In genomic region chr1:89122376-89122775, GRCm38 (mm10) we compare ENCODE assay signal across 21 mouse cellular contexts. TPM values are rescaled to one million over a fixed set of nuclear protein-coding genes. Genes with fewer than 3 reads are reported as not detected.
DNase-seq lines count a peak whose midpoint lies in the region; ATAC-seq lines count a peak whose summit lies in the region.
"Had no signal": no experiment of that assay in that cellular context is flagged by ENCODE, and none has a peak within 500 bp of the region (broad histone marks: within the 10 kb centered on the region; RNA-seq: fewer than 3 reads in every experiment).

No protein-coding gene starts in this region.

- H3K4me1 ChIP-seq in heart, embryonic 10.5 days, result peaks cover 69% of the 10 kb centered on the region
- H3K4me1 ChIP-seq in lung, embryonic 16.5 days (replicated peaks; ENCODE audit: control insufficient read depth, insufficient read depth, low read length), result peaks cover 54% of the 10 kb centered on the region
- H3K4me1 ChIP-seq in hindbrain, embryonic 12.5 days, result peaks cover 29% of the 10 kb centered on the region

- no peak overlapping the region for H3K4me2 ChIP-seq in lung, embryonic 16.5 days (ENCODE audit: low read depth, low read length)
- no peak overlapping the region for H3K4me2 ChIP-seq in hindbrain, embryonic 12.5 days (replicated peaks)
- H3K4me2 ChIP-seq: forebrain, embryonic 13.5 days; lung, embryonic 14.5 days; midbrain, embryonic 15.5 days; neural tube, embryonic 15.5 days had no signal

- no peaks in the 10 kb centered on the region for H3K27me3 ChIP-seq in heart, embryonic 10.5 days (ENCODE audit: insufficient read depth, poor library complexity, severe bottlenecking)
- no peaks in the 10 kb centered on the region for H3K27me3 ChIP-seq in lung, embryonic 16.5 days (ENCODE audit: control insufficient read depth, insufficient read depth, low read depth, low read length)
- H3K27me3 ChIP-seq in hindbrain, embryonic 12.5 days, result no peaks in the 10 kb centered on the region
- H3K27me3 ChIP-seq: forebrain, embryonic 13.5 days; midbrain, embryonic 15.5 days; neural tube, embryonic 15.5 days had no signal

- WGBS in heart, embryonic 10.5 days, result 36% methylated on average over 5 of the region's 5 CpGs
- WGBS in lung, embryonic 16.5 days, result 44% methylated on average over 5 of the region's 5 CpGs
- WGBS in hindbrain, embryonic 12.5 days, result 80% methylated on average over 5 of the region's 5 CpGs

- H3K9me3 ChIP-seq in heart, embryonic 10.5 days, result no peaks in the 10 kb centered on the region; the same call in 1 of the 2 replicates
- 0 out of 2 replicates have a peak, but pooled peaks cover 2% of the 10 kb centered on the region for H3K9me3 ChIP-seq in lung, embryonic 16.5 days (ENCODE audit: control insufficient read depth, low read length)
- H3K9me3 ChIP-seq in hindbrain, embryonic 12.5 days (replicated peaks), result no peaks in the 10 kb centered on the region
- H3K9me3 ChIP-seq: midbrain, embryonic 15.5 days; neural tube, embryonic 15.5 days had no signal

- no peak for ATAC-seq in lung, embryonic 16.5 days (ENCODE audit: low read depth)
- ATAC-seq in hindbrain, embryonic 12.5 days (ENCODE audit: low FRiP score), result no peak
- ATAC-seq: forebrain, embryonic 13.5 days; midbrain, embryonic 15.5 days had no signal

- DNase-seq in heart, embryonic 10.5 days (ENCODE audit: low spot score), result no peak
- no peak for DNase-seq in heart, adult 8-10 months (ENCODE audit: low spot score)
- DNase-seq in lung, adult 18-20 months, result peak; percentile 70 to 81
- DNase-seq in lung, postnatal 10 days, result no peak
- DNase-seq in kidney, adult 11 months, result no peak
- DNase-seq: adrenal gland, adult 2 months; cerebellum, adult 9-10 months; kidney, adult 2 months; kidney, postnatal 10 days; layer of hippocampus, postnatal 36 days; lung, embryonic 14.5 days; thymus, postnatal 36 days had no signal

- H3K27ac ChIP-seq in heart, embryonic 10.5 days, result peak overlapping the region; percentile 87
- peak overlapping the region; percentile 77; the same call in 1 of the 2 replicates for H3K27ac ChIP-seq in lung, embryonic 16.5 days (ENCODE audit: low read length)
- H3K27ac ChIP-seq in hindbrain, embryonic 12.5 days, result no peak overlapping the region
- H3K27ac ChIP-seq: forebrain, embryonic 13.5 days; hindbrain, embryonic 10.5 days; layer of hippocampus, adult 2 months; midbrain, embryonic 15.5 days; neural tube, embryonic 15.5 days had no signal

- no peak overlapping the region for H3K4me3 ChIP-seq in heart, embryonic 10.5 days
- H3K4me3 ChIP-seq in lung, embryonic 16.5 days (ENCODE audit: low read length), result no peak overlapping the region
- no peak overlapping the region for H3K4me3 ChIP-seq in hindbrain, embryonic 12.5 days
- H3K4me3 ChIP-seq: erythroblast, embryonic 14.5 days; forebrain, embryonic 13.5 days; hindbrain, embryonic 10.5 days; layer of hippocampus, adult 2 months; midbrain, embryonic 15.5 days; neural tube, embryonic 15.5 days had no signal

- no peak overlapping the region for H3K9ac ChIP-seq in lung, embryonic 16.5 days (ENCODE audit: low read length)
- H3K9ac ChIP-seq in hindbrain, embryonic 12.5 days, result no peak overlapping the region
- H3K9ac ChIP-seq: forebrain, embryonic 13.5 days; lung, embryonic 14.5 days; midbrain, embryonic 15.5 days; neural tube, embryonic 15.5 days had no signal

- peaks cover 9% of the 10 kb centered on the region; the same call in 1 of the 2 replicates for H3K36me3 ChIP-seq in heart, embryonic 10.5 days
- 0 out of 2 replicates have a peak, but pooled peaks cover 3% of the 10 kb centered on the region for H3K36me3 ChIP-seq in lung, embryonic 16.5 days (ENCODE audit: control insufficient read depth, insufficient read depth, low read length)
- no peaks in the 10 kb centered on the region for H3K36me3 ChIP-seq in hindbrain, embryonic 12.5 days
- H3K36me3 ChIP-seq: midbrain, embryonic 15.5 days; neural tube, embryonic 15.5 days had no signal

RNA-seq across cellular contexts. Expression of gene Sh3bp4, which starts 52.2 kb away (rescaled TPM):
- polyA plus RNA-seq in heart, embryonic 10.5 days (2016; fragmentation: Nextera tagmentation; extraction: Ambion mirVana), result 23.4 and 28.3 TPM in 2 replicates
- total RNA-seq in heart, adult 8-10 months (2022), result 10 to 100 TPM in 2 of 4 experiments, 1 to 10 TPM in 2; 7.2 to 13.4 (median 9.7) TPM
- polyA plus RNA-seq in lung, embryonic 16.5 days (2015; fragmentation: Nextera tagmentation; extraction: Ambion mirVana), result 26.4 and 27.8 TPM in 2 replicates
- polyA plus RNA-seq in hindbrain, embryonic 12.5 days (2016; fragmentation: Nextera tagmentation; extraction: Ambion mirVana), result 28.0 and 31.4 TPM in 2 replicates
- total RNA-seq: megakaryocyte-erythroid progenitor cell, adult 5-6 weeks had no signal
- polyA plus RNA-seq: erythroblast, embryonic 14.5 days had no signal

Comparison
In these comparisons a context has a peak if more than half of its experiments do, and no peak if none do; other contexts are left out.
1. DNase-seq: peak in lung, adult 18-20 months (2 of 2); none in heart, embryonic 10.5 days (single experiment), heart, adult 8-10 months (single experiment), lung, postnatal 10 days (single experiment) and kidney, adult 11 months (single experiment).